Mouse (Mus musculus) lung, postnatal 0 days (tissue): Measurements from ENCODE around the gene Prkcb.

ENCODE experiments used
- CTCF ChIP-seq: IDR thresholded peaks from 2 replicates; pipeline ENCODE4 v1.5.1; 2016; ENCODE audit warnings: antibody characterized with exemption, mild to moderate bottlenecking
- EP300 ChIP-seq: IDR thresholded peaks from 2 replicates; pipeline ENCODE4 v1.6.1; 2016; ENCODE audit warnings: antibody characterized with exemption, mild to moderate bottlenecking, control low read depth

DNA sequence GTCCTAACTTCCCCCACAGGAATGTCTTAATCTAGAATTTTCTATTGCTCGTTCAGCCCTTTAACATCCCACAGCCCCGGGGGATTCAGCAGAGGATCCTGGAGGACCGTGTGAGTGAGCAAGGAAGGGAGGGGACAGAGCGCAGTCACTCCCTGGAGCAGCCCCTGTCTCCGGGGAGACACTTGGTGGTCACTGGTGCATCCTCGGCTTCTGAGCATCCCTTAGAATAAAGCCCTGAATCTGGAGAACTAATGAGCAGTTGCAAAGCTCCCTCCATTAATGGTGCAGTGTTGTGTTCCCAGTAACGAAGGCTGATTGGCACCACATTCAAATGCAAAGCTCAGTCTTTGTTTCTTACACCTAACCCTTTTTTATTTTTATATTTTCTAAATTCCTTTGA is 44.4 kb upstream of the Prkcb start:
- no peak for TF ChIP-seq CTCF
- no peak for TF ChIP-seq EP300
